Mouse (Mus musculus) ovary, postnatal 14 days (tissue): Measurements from ENCODE around the gene Tex10.
"Not testable (repeated sequence)": the region's sequence is repeated elsewhere in the genome, so short reads cannot be mapped to it uniquely, and the experiment has no call there.

Source experiments
- DNase-seq: peaks from one replicate; pipeline ENCODE4 v3.0.0; 2022; ENCODE audit warnings: low spot score

Gene Tex10

DNA sequence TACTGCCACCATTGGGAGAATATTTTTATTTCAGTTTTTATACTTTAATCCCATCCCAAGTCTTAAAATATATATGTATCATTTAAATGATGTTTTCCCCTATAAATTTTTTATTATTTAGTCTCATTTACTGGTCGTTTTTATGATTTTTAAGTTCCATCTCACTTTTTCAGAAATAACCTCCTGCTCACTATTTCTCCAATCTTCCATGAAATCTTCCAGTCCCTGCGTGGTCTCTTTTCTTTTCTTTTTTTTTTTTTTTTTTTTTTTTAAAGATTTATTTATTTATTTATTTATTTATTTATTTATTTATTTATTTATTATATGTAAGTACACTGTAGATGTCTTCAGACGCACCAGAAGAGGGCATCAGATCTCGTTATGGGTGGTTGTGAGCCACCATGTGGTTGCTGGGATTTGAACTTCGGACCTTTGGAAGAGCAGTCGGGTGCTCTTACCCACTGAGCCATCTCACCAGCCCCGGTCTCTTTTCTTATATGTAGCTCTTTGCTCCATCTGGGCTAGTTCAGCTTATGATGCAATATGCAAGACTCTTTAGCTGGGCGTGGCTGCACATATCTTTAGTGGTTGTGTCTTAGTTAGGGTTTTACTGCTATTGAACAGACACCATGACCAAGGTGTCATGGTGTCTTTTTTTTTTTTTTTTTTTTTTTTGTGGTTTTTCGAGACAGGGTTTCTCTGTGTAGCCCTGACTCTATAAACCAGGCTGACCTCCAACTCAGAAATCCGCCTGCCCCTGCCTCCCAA lies 67.4 kb downstream of the Tex10 start:
- not testable (repeated sequence) for DNase-seq

DNA sequence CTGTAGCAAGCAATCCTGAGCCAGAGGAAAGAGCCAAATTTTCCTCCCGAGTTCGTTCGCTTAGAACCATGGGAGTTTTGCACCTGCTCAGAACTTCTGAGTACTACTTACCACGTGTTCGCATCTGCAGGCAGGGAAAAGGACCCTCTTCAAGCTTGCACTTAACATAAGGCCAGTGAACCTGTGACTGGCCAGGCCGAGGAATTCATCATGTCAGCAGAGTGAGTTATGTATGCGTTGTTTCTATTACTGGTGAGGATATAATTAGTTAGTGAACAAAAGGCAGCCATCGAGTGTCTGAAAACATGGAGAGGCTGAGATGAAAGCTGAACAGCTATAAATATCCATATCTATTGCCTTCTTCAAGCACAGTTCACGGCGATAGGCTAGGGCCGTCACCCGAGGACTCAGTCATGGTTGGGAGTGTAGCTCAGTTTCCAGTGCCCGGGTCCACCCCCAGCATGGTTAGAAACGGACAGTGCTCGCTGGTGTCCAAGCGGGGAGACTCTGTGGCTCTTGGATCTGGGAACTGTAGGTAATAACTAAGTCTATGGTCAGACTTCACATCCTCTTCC lies 70.1 kb downstream of the Tex10 start:
- no peak for DNase-seq

DNA sequence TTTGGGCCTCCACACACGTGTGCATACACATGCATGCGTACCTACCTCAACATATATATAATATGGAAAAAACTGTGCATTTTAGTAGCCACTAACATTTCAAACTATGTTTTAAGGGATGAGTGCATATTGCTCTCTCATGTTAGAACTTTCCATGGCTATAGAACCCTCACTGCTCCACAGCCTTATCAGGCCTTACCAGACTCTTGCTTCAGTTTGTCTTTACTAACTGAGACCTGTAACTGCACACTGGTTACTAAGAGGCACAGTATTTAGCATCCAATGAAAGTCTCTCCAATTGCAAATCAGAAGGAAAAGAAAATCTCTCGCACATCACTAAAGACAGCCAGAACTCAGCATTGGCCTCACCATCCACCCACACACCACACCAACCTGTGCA lies 76.3 kb downstream of the Tex10 start:
- no peak for DNase-seq

DNA sequence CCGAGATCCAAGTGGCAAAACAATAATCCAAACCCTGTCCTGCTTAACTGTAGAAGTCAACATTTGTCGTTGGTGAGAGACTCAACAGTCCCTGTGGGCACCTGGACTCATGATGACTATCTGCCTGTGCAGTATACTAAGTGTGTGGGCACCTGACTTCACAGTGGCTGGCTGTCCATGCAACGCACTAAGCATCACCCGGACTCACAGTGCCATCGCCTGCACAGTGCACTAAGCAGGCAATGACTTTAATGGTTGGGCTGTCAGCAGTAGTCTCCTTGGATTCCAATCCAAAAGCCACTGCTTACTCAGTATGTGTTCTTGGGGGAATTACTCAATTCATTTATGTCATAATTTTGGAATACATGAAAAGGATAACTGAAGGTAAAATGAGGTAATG lies 90.8 kb downstream of the Tex10 start:
- DNase-seq: no peak

DNA sequence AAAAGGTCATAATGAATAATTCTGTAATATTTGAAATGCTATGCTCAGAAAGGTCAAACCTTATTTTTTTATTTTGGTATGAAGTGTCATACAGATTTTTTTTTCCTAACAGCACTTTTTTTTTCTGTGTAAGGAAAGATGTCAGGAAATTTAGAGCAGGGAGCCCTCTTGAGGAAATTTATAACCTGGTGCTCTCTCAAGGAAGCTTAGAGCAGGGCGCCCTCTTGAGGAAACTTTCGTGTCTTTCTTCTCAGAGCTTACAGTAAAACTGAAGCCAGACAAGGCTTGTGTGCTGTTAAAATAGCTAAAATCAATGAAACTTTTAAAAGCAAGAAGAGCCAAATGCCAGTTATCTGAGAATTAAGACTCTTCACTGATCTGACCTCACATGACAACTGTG lies 92.3 kb downstream of the Tex10 start:
- DNase-seq: peak; percentile 54
